Mouse (Mus musculus) bone marrow macrophage, adult 2 months (primary cell): ENCODE results near the gene Slc41a2.

Source experiments
- CTCF ChIP-seq: IDR thresholded peaks from 2 replicates; pipeline ENCODE4 v1.5.1; 2012; ENCODE audit warnings: low read depth, mild to moderate bottlenecking, low read length, moderate library complexity
- POLR2A ChIP-seq: IDR thresholded peaks from 2 replicates; pipeline ENCODE4 v1.6.1; 2012; ENCODE audit warnings: mild to moderate bottlenecking, low read depth, low read length, borderline replicate concordance

- no peak for TF ChIP-seq CTCF
- no peak for TF ChIP-seq POLR2A
These were observed 16.8 kb downstream of the Slc41a2 start for GRCm38 (mm10) chr10:83320870-83321269.
